Mouse (Mus musculus) lung, embryonic 16.5 days (tissue): ENCODE results near the gene Zfp566. TPM values are rescaled to one million over a fixed set of nuclear protein-coding genes. Genes with fewer than 3 reads are reported as not detected.
A peak's percentile ranks its signal among the peaks of the same experiment; 100 is the strongest.

Experiments
- ATAC-seq: fragments of 200-750 bp; cut with Nextera tagmentation; 2 replicates; pipeline ENCODE4 v1.8.0; 2017; ENCODE audit warnings: low read depth, mild to moderate bottlenecking, moderate library complexity
- H3K27ac ChIP-seq: fragments of 300-500 bp; sonication (generic); 2 replicates; pipeline ENCODE4 v1.5.1; 2014; ENCODE audit warnings: mild to moderate bottlenecking, control low read depth, low read length
- H3K27me3 ChIP-seq: fragments of 300-500 bp; sonication (generic); 2 replicates; pipeline ENCODE4 v1.6.1; 2014; ENCODE audit warnings: low read depth, low read length, mixed read lengths; ENCODE audit not compliant: control insufficient read depth, insufficient read depth
- H3K36me3 ChIP-seq: fragments of 300-500 bp; sonication (generic); 2 replicates; pipeline ENCODE4 v1.6.1; 2014; ENCODE audit warnings: low read length; ENCODE audit not compliant: control insufficient read depth, insufficient read depth
- H3K4me1 ChIP-seq: fragments of 300-500 bp; sonication (generic); replicated peaks from 2 replicates; pipeline ENCODE4 v1.6.1; 2014; ENCODE audit warnings: low read length, mixed read lengths; ENCODE audit not compliant: control insufficient read depth, insufficient read depth
- H3K4me2 ChIP-seq: fragments of 300-500 bp; sonication (generic); 2 replicates; pipeline ENCODE4 v1.6.1; 2014; ENCODE audit warnings: low read depth, low read length, control low read depth
- H3K4me3 ChIP-seq: fragments of 300-500 bp; sonication (generic); 2 replicates; pipeline ENCODE4 v1.5.1; 2014; ENCODE audit warnings: mild to moderate bottlenecking, low read length, control low read depth
- H3K9ac ChIP-seq: fragments of 300-500 bp; sonication (generic); 2 replicates; pipeline ENCODE4 v1.6.1; 2014; ENCODE audit warnings: low read length, control low read depth
- H3K9me3 ChIP-seq: fragments of 300-500 bp; sonication (generic); 2 replicates; pipeline ENCODE4 v1.6.1; 2016; ENCODE audit warnings: low read length; ENCODE audit not compliant: control insufficient read depth
- WGBS: fragments of 180-500 bp; shearing (Covaris S2); extraction: QIAGEN DNeasy Blood & Tissue Kit; methylation state at CpG from one replicate; pipeline ENCODE4 v1.1.7; 2014; 5-methylcytosine and 5-hydroxymethylcytosine counted together
- polyA plus RNA-seq: library from polyadenylated mRNA; unstranded; fragments of >200 nt; fragmentation: Nextera tagmentation; extraction: Ambion mirVana; gene quantifications from 2 replicates; pipeline ENCODE4 v1.2.1, GENCODE M21; 2015

Zfp566 gene
- polyA plus RNA-seq, 1 experiment from 2014 or later = 6.9 TPM

- Histone ChIP-seq H3K9me3 (no peaks in the 10 kb centered on the region), H3K9ac (peak overlapping the region; percentile 69), H3K4me3 (peak overlapping the region; percentile 84), H3K27me3 (no peaks in the 10 kb centered on the region), H3K36me3 (peaks cover 11% of the 10 kb centered on the region; the same call in 1 of the 2 replicates), H3K4me2 (peak overlapping the region; percentile 58), H3K4me1 (peaks cover 13% of the 10 kb centered on the region), H3K27ac (peak overlapping the region; percentile 99; the same call in 1 of the 2 replicates)
- ATAC-seq = no peak
- WGBS = 2% methylated on average over 5 of the region's 5 CpGs
Observed at GRCm38 (mm10) chr7:30095551-30096125, 5.3 kb upstream of the Zfp566 start.

GRCm38 (mm10) chr7:30094646-30095429 lies 4.5 kb upstream of the Zfp566 start, which contains the start of gene Zfp260:
Gene Zfp260, plus strand, starts transcription at chr7:30094777.
- no peaks in the 10 kb centered on the region for H3K9me3 ChIP-seq
- ATAC-seq = peak; percentile 85
- H3K27ac ChIP-seq = peak within 1 kb of the TSS; percentile 99
- peaks cover 4% of the 10 kb centered on the region; the same call in 1 of the 2 replicates for H3K36me3 ChIP-seq
- H3K4me1 ChIP-seq = peaks cover 13% of the 10 kb centered on the region
- peak within 1 kb of the TSS; percentile 84 for H3K4me3 ChIP-seq
- no peaks in the 10 kb centered on the region for H3K27me3 ChIP-seq
- peak within 1 kb of the TSS; percentile 61 for H3K4me2 ChIP-seq
- peak within 1 kb of the TSS; percentile 89 for H3K9ac ChIP-seq
- under 1% methylated on average over 26 of the region's 26 CpGs for WGBS

DNA sequence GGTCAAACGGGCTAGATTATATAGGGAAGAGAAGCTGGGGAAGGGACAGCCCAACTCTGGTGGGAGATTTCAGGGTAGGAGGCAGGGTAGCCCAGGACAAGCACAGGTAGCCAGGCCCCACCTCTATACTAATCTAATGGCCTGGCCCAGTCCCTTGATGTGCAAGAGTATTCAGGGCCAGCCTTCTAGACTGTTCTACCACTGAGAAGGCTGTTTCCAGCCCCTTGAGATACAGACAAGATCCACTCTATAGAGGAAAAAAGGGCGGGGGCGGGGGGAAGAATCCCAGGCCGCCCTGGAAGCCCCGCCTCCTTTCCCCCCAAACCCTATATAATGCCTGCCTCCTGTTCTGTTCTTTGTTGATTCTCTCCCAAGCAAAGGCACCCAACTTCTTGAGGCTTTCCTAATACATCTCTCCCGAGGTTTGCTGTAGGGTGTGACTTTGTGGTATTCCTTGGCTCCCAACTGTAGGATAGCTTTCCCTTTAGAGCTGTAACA lies 3.6 kb upstream of the Zfp566 start:
- ATAC-seq = no peak
- H3K27ac ChIP-seq = no peak overlapping the region

DNA sequence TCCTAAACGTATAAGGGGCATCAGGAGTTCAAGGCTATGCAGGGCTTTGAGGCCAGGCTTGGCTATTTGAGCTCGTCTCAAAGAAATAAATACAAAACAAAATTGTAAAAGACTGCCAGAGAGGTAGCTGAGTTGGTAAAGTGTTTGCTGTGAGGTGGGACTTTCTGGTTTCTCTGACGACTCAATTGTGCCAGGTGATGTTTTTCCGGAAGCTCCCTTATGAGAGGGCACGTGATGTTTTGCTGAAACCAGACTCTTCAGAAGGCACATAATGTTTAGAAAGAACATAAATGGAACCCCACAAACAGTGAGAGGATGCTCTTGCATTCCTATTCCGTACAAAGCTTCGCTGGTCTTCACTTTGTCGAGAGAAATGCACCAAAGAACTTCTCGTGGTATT lies 2.3 kb upstream of the Zfp566 start:
- H3K36me3 ChIP-seq = 0 out of 2 replicates have a peak, but pooled peaks cover 2% of the 10 kb centered on the region
- no peaks in the 10 kb centered on the region for H3K27me3 ChIP-seq
- H3K4me2 ChIP-seq = no peak overlapping the region
- H3K27ac ChIP-seq = no peak overlapping the region
- H3K4me1 ChIP-seq = peaks cover 22% of the 10 kb centered on the region
- ATAC-seq = no peak
- H3K4me3 ChIP-seq = no peak overlapping the region
- H3K9ac ChIP-seq = no peak overlapping the region
- WGBS = 73% methylated on average over 9 of the region's 9 CpGs
- no peaks in the 10 kb centered on the region for H3K9me3 ChIP-seq

More for the DNA sequence above, 3.6 kb upstream of the Zfp566 start:
- WGBS = 71% methylated on average over 6 of the region's 6 CpGs
- H3K4me2 ChIP-seq = peak overlapping the region; percentile 61
- 0 out of 2 replicates have a peak, but pooled peaks cover 2% of the 10 kb centered on the region for H3K36me3 ChIP-seq
- H3K9me3 ChIP-seq = no peaks in the 10 kb centered on the region
- H3K4me1 ChIP-seq = peaks cover 19% of the 10 kb centered on the region
- peak overlapping the region; percentile 51 for H3K9ac ChIP-seq
- H3K4me3 ChIP-seq = peak overlapping the region; percentile 84
- H3K27me3 ChIP-seq = no peaks in the 10 kb centered on the region

DNA sequence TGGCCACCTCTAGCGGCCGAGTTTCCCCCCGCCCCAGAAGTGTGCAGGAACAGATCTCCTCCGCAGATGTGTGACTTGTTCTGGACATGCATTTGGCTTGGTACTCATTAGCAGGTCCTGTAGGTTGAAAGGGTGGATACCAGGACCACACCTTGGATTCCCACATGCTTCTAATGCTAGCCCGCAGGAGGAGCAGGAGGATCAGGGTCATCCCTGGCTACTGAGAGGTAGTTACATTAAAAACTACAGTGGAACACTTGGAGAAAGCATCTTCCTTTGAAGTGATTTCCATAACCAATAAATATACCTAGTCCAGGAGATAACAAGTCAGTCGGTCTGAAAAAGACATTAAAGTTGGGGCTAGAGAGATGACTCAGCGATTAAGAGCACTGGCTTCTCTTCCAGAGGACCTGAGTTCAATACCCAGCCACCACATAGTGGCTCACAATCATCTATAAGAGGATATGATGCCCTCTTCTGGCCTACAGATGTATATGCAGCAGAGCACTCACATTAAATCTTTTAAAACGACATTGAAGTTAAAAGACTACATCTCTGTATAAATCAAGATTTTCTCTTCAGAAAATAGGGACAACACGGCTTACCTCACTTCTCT lies 751 bp upstream of the Zfp566 start:
- Histone ChIP-seq H3K9ac (peak overlapping the region; percentile 55), H3K36me3 (0 out of 2 replicates have a peak, but pooled peaks cover 1% of the 10 kb centered on the region), H3K9me3 (no peaks in the 10 kb centered on the region), H3K4me1 (peaks cover 17% of the 10 kb centered on the region), H3K4me3 (peak overlapping the region; percentile 74), H3K27ac (peak overlapping the region; percentile 58), H3K4me2 (peak overlapping the region; percentile 65), H3K27me3 (no peaks in the 10 kb centered on the region)
- 7% methylated on average over 9 of the region's 9 CpGs for WGBS
- ATAC-seq = peak; percentile 1; the same call in 1 of the 2 replicates

DNA sequence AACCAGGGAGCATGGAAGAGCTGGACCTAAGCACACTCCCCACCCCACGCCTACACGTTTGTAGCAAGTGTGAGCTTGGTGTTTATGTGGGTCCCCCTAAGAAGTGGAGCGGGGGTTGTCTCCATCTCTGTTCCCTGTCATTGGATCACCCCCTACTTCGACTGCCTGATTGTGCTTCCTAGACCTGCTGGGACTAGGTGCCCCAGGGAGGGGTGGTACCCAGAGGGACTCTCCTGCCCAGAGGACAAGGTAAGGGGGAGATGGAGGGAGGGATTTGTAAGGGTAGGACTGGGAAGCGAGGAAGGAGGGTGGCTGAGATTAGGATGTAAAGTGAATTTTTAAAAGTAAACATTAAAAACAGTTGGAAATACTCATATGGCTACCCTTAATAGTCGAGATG lies 922 bp downstream of the Zfp566 start:
- H3K27me3 ChIP-seq = no peaks in the 10 kb centered on the region
- peaks cover 10% of the 10 kb centered on the region for H3K36me3 ChIP-seq
- H3K4me3 ChIP-seq = peak overlapping the region; percentile 74
- H3K9ac ChIP-seq = peak overlapping the region; percentile 80
- no peaks in the 10 kb centered on the region for H3K9me3 ChIP-seq
- no peak for ATAC-seq
- H3K27ac ChIP-seq = no peak overlapping the region
- H3K4me1 ChIP-seq = peaks cover 15% of the 10 kb centered on the region
- peak overlapping the region; percentile 65 for H3K4me2 ChIP-seq
- 15% methylated on average over 6 of the region's 6 CpGs for WGBS

- H3K27ac ChIP-seq = no peak overlapping the region
- H3K4me3 ChIP-seq = no peak overlapping the region
- ATAC-seq = no peak
- H3K27me3 ChIP-seq = no peaks in the 10 kb centered on the region
- H3K9ac ChIP-seq = no peak overlapping the region
- H3K4me2 ChIP-seq = no peak overlapping the region
- H3K9me3 ChIP-seq = no peaks in the 10 kb centered on the region
- 88% methylated on average over 9 of the region's 9 CpGs for WGBS
- peaks cover 11% of the 10 kb centered on the region for H3K4me1 ChIP-seq
- peaks cover 12% of the 10 kb centered on the region for H3K36me3 ChIP-seq
Observed at GRCm38 (mm10) chr7:30086524-30086923, 3.8 kb downstream of the Zfp566 start.

- H3K27me3 ChIP-seq = no peaks in the 10 kb centered on the region
- peak; percentile 91 for ATAC-seq
- H3K36me3 ChIP-seq = 0 out of 2 replicates have a peak, but pooled peaks cover 3% of the 10 kb centered on the region
- H3K4me2 ChIP-seq = peak within 1 kb of the TSS; percentile 86
- no peaks in the 10 kb centered on the region for H3K9me3 ChIP-seq
- no peaks in the 10 kb centered on the region for H3K4me1 ChIP-seq
- H3K9ac ChIP-seq = peak within 1 kb of the TSS; percentile 84
- peak within 1 kb of the TSS; percentile 91 for H3K4me3 ChIP-seq
- under 1% methylated on average over 50 of the region's 50 CpGs for WGBS
- H3K27ac ChIP-seq = peak within 1 kb of the TSS; percentile 55; the same call in 1 of the 2 replicates
Observed at GRCm38 (mm10) chr7:30072146-30073028, 17.9 kb downstream of the Zfp566 start, which contains the start of gene Zfp82. Gene Zfp82, minus strand, starts transcription at chr7:30072900.
